Mouse (Mus musculus): ENCODE measurements around the gene Ubr3. TPM values are rescaled to one million over a fixed set of nuclear protein-coding genes. Genes with fewer than 3 reads are reported as not detected.

Ubr3 gene
- polyA plus RNA-seq, 1 experiment, result 39.5 TPM

GRCm38 (mm10) chr2:70035358-70035757 is 138.3 kb downstream of the Ubr3 start:
- Histone ChIP-seq H3K4me1 (ENCODE audit: control insufficient read depth, insufficient read depth, insufficient read length, low read length) (no peaks in the 10 kb centered on the region), H3K4me3 (ENCODE audit: insufficient read depth, low read depth, low read length) (no peak overlapping the region), H3K27ac (replicated peaks; ENCODE audit: low read depth, low read length) (no peak overlapping the region)

- Histone ChIP-seq H3K27ac (replicated peaks; ENCODE audit: low read depth, low read length) (no peak overlapping the region), H3K4me1 (ENCODE audit: control insufficient read depth, insufficient read depth, insufficient read length, low read length) (no peaks in the 10 kb centered on the region), H3K4me3 (ENCODE audit: insufficient read depth, low read depth, low read length) (no peak overlapping the region)
Measured at GRCm38 (mm10) chr2:70037221-70037620, 140.2 kb downstream of the Ubr3 start.

GRCm38 (mm10) chr2:70038752-70039151 is 141.7 kb downstream of the Ubr3 start, which contains the start of gene Myo3b:
Gene Myo3b, plus strand, starts transcription at chr2:70039126.
- no peaks in the 10 kb centered on the region for H3K4me1 ChIP-seq (ENCODE audit: control insufficient read depth, insufficient read depth, insufficient read length, low read length)
- no peak within 1 kb of the TSS for H3K4me3 ChIP-seq (ENCODE audit: insufficient read depth, low read depth, low read length)
- H3K27ac ChIP-seq (replicated peaks; ENCODE audit: low read depth, low read length), result no peak within 1 kb of the TSS

- H3K4me3 ChIP-seq (ENCODE audit: insufficient read depth, low read depth, low read length), result no peak overlapping the region
- H3K27ac ChIP-seq (replicated peaks; ENCODE audit: low read depth, low read length), result no peak overlapping the region
- H3K4me1 ChIP-seq (ENCODE audit: control insufficient read depth, insufficient read depth, insufficient read length, low read length), result no peaks in the 10 kb centered on the region
Measured at GRCm38 (mm10) chr2:70044466-70044865, 147.4 kb downstream of the Ubr3 start.

- Histone ChIP-seq H3K4me1 (ENCODE audit: control insufficient read depth, insufficient read depth, insufficient read length, low read length) (no peaks in the 10 kb centered on the region), H3K27ac (replicated peaks; ENCODE audit: low read depth, low read length) (no peak overlapping the region), H3K4me3 (ENCODE audit: insufficient read depth, low read depth, low read length) (no peak overlapping the region)
Measured at GRCm38 (mm10) chr2:70047868-70048267, 150.8 kb downstream of the Ubr3 start.

GRCm38 (mm10) chr2:70053803-70054202 is 156.8 kb downstream of the Ubr3 start:
- H3K27ac ChIP-seq (replicated peaks; ENCODE audit: low read depth, low read length), result no peak overlapping the region
- H3K4me1 ChIP-seq (ENCODE audit: control insufficient read depth, insufficient read depth, insufficient read length, low read length), result no peaks in the 10 kb centered on the region
- H3K4me3 ChIP-seq (ENCODE audit: insufficient read depth, low read depth, low read length), result no peak overlapping the region

- Histone ChIP-seq H3K4me1 (ENCODE audit: control insufficient read depth, insufficient read depth, insufficient read length, low read length) (no peaks in the 10 kb centered on the region), H3K27ac (replicated peaks; ENCODE audit: low read depth, low read length) (no peak overlapping the region), H3K4me3 (ENCODE audit: insufficient read depth, low read depth, low read length) (no peak overlapping the region)
Measured at GRCm38 (mm10) chr2:70058201-70058600, 161.2 kb downstream of the Ubr3 start.

- Histone ChIP-seq H3K27ac (replicated peaks; ENCODE audit: low read depth, low read length) (no peak overlapping the region), H3K4me1 (ENCODE audit: control insufficient read depth, insufficient read depth, insufficient read length, low read length) (no peaks in the 10 kb centered on the region), H3K4me3 (ENCODE audit: insufficient read depth, low read depth, low read length) (no peak overlapping the region)
Measured at GRCm38 (mm10) chr2:70060359-70061345, 163.6 kb downstream of the Ubr3 start.

GRCm38 (mm10) chr2:70065116-70065515 is 168.1 kb downstream of the Ubr3 start:
- Histone ChIP-seq H3K4me1 (ENCODE audit: control insufficient read depth, insufficient read depth, insufficient read length, low read length) (no peaks in the 10 kb centered on the region), H3K27ac (replicated peaks; ENCODE audit: low read depth, low read length) (no peak overlapping the region), H3K4me3 (ENCODE audit: insufficient read depth, low read depth, low read length) (no peak overlapping the region)

GRCm38 (mm10) chr2:70065729-70066300 is 168.8 kb downstream of the Ubr3 start:
- no peak overlapping the region for H3K4me3 ChIP-seq (ENCODE audit: insufficient read depth, low read depth, low read length)
- no peaks in the 10 kb centered on the region for H3K4me1 ChIP-seq (ENCODE audit: control insufficient read depth, insufficient read depth, insufficient read length, low read length)
- no peak overlapping the region for H3K27ac ChIP-seq (replicated peaks; ENCODE audit: low read depth, low read length)

- Histone ChIP-seq H3K27ac (replicated peaks; ENCODE audit: low read depth, low read length) (no peak overlapping the region), H3K4me1 (ENCODE audit: control insufficient read depth, insufficient read depth, insufficient read length, low read length) (no peaks in the 10 kb centered on the region), H3K4me3 (ENCODE audit: insufficient read depth, low read depth, low read length) (no peak overlapping the region)
Measured at GRCm38 (mm10) chr2:70066338-70067022, 169.4 kb downstream of the Ubr3 start.

GRCm38 (mm10) chr2:70069861-70070260 is 172.8 kb downstream of the Ubr3 start:
- Histone ChIP-seq H3K4me3 (ENCODE audit: insufficient read depth, low read depth, low read length) (no peak overlapping the region), H3K4me1 (ENCODE audit: control insufficient read depth, insufficient read depth, insufficient read length, low read length) (no peaks in the 10 kb centered on the region), H3K27ac (replicated peaks; ENCODE audit: low read depth, low read length) (no peak overlapping the region)
